Mouse (Mus musculus): ENCODE results near the gene Tbce.

GRCm38 (mm10) chr13:13983523-13983922, 55.9 kb downstream of the Tbce start:
- no peak for TF ChIP-seq CTCF (IDR thresholded peaks at IDR 0.05; ENCODE audit: low read depth, low read length)
- no peak for TF ChIP-seq TAL1 (conservative IDR thresholded peaks at IDR 0.05; ENCODE audit: low read depth, low read length)

Measured in G1E (cell line).